Mouse (Mus musculus): ENCODE data around the gene Alpk1.

Gene Alpk1

GRCm38 (mm10) chr3:127630190-127630589, 150.1 kb downstream of the Alpk1 start:
- peak in 1 of 2 experiments; percentile 1 for DNase-seq (ENCODE audit: low spot score in 2 of 2)

GRCm38 (mm10) chr3:127628311-127629184, 151.8 kb downstream of the Alpk1 start:
- DNase-seq (ENCODE audit: low spot score in 2 of 2): peak in 1 of 2 experiments; percentile 24

GRCm38 (mm10) chr3:127627956-127628310, 152.4 kb downstream of the Alpk1 start:
- DNase-seq (ENCODE audit: low spot score in 2 of 2): no peak

GRCm38 (mm10) chr3:127627151-127627955, 153.0 kb downstream of the Alpk1 start:
- peak in 1 of 2 experiments; percentile 18 for DNase-seq (ENCODE audit: low spot score in 2 of 2)

DNA sequence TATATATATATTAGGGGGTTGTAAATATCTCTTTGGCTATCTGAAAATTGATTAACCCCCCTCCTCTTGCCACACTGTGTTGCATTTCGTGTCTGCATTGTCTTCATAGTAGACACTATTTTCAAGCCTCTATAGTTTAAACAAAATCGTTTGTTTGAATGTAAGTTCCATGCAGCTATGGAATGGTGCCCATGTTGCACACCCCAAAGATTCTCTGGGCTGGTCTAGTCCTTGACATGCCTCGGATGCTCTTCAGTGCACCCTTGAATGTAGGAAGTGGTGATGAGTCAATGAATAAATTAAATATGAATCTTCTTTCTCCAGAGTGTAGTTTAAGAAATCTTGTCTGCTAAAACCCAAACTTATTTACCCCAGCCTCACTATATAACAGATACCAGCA, 153.8 kb downstream of the Alpk1 start:
- DNase-seq (ENCODE audit: low spot score in 2 of 2): no peak

DNA sequence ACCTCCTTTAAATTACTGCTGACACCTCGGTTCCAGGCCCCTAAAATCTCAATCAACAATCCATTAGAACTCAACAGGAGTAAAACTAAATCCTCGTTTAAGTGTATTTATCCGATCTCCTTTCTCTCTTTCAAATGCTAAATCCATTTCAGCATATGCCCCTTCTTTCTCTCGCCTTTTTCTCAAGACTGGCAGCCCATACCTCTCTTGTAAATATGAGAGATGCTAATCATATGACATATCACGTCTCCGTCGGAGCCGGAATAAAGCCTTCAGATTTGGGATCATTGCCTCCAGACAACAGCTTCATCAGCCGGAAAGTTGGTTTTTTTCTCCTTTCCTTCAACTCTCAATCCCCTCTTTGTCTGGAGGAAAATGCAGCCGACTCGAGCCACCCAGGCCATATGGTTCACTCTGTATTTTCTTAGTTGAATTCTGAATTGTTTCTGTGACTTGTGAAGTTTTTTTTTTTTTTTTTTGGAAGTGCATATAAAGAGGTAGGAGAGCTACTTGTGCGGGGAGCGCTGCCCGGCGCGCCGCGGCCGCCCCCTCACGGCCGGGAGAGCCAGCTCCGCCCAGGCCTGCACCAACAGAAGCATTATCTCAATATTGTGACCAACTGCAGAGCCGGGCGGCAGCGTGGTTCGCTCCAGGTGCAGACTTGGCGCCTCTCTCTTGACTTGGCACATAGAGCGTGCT, 154.5 kb downstream of the Alpk1 start:
- DNase-seq (ENCODE audit: low spot score in 2 of 2): no peak

GRCm38 (mm10) chr3:127625296-127625695, 155.0 kb downstream of the Alpk1 start:
- peak; percentile 24 to 78 for DNase-seq (ENCODE audit: low spot score in 2 of 2)
